Mouse (Mus musculus) lung, postnatal 36 days (tissue): ENCODE measurements around the gene Foxa3.

Experiments
- DNase-seq: peaks from one replicate; pipeline ENCODE4 v3.0.0; 2022; ENCODE audit warnings: mixed read lengths

Gene Foxa3

DNA sequence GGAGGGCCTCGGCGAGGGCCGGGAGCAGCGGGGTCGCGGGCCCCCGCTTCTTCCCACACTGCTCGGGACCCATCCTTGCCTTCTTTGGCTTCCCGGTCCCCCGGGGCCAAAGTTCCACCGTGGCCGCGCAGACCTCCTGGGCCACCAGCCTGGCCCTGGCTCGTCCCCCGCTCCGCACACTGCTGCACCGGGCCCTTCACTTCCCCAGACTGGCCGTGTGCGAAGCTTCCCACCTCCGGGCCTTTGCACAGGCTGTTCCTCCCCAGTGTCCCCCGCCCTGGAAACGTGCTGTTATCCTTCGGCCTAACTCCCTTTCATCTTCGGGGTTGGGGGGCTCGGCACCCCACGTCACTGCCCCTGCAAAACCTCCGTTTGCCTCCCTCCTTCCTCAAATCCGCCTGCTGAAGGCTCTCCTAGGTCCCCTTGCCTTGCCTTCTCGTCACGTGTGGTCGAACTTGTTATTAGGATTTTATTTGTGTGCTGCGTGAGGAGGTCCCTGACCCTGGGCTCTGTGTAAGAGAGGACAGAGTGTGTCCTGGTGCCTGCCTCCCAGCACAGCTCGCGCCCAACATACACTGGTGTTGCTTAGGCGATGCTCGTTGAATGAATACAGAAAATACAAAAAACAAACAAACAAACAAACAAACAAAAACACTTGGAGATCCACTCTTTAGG is 1.4 kb upstream of the Foxa3 start:
- DNase-seq = no peak

GRCm38 (mm10) chr7:19024096-19024506 is 763 bp upstream of the Foxa3 start, which contains the start of gene Sympk:
TSS of gene Sympk (plus strand) at chr7:19024377.
- peak; percentile 97 for DNase-seq

DNA sequence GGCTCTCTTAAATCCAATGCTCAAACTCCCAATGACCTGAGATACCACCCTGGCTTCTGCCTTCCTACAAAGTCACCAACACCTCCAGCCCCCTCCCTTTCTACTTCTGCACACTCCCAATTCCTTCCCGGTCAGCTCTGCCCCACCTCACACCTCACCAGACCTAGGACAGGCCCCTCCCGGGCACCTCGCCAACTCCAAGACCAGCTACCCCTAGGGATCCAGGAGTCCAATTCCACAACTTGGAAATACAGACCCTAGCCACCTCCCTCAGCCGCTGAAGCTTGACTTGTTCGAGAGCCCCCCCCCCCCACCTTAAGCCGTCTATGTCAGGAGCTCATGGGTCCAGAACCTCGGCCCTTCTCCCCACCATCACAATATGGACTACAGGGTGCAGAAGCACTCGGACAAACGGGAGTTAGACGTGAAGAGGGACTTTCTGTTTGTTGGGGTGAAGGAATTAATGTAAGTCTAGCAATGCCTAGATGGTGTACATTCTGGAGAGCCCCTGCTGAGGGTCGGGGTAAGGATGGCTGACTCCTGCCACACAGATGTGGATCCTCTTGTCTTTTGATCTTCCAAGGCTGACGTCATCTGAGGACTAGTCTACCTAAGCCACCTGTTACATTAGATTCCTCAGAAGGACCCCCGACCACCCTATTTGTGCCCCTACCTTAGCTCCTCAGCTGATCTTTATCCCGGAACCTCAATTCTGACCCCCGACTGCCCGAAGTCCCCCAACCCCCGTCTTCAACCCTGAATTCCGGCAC is 964 bp downstream of the Foxa3 start:
- no peak for DNase-seq

- DNase-seq = peak; percentile 37
Measured at GRCm38 (mm10) chr7:19021048-19021447, 2.3 kb downstream of the Foxa3 start.

GRCm38 (mm10) chr7:19017909-19018308 is 5.4 kb downstream of the Foxa3 start:
- DNase-seq = no peak

- no peak for DNase-seq
Measured at GRCm38 (mm10) chr7:19016042-19016441, 7.3 kb downstream of the Foxa3 start.

DNA sequence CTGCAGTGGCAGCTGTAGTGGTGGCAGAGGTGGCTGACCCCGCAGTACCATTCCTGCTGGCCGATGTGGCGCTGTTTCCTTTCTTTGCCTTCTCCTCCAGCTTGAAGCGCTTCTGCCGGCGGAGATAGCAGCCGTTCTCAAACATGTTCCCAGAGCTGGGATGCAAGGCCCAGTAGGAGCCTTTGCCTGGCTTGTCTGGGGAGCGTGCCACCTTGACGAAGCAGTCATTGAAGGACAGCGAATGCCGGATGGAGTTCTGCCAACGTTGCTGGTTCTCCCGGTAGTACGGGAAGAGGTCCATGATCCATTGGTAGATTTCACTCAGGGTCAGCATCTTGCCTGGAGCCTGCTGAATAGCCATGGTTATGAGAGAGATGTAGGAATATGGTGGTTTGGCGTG is 8.9 kb downstream of the Foxa3 start:
- DNase-seq = no peak

DNA sequence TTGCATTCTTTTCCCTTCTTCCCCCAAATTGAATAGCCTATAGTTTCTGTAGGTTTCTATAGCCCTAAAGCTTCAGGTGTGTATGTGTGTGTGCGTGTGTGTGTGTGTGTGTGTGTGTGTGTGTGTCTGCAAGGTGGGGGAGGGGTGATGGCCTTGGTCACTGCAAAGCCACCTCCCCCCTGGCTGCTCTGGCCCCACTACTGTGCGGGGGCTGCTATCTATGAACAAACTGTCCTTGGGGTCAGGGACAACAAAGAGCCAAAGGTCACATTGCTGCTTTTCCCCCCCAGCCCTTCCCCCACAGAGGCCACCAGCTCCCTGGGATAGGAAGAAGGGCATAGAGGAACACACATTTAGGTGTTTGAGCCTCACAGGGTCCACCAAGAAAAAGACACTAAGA is 10.5 kb downstream of the Foxa3 start:
- no peak for DNase-seq

GRCm38 (mm10) chr7:19012025-19012621 is 11.2 kb downstream of the Foxa3 start:
- peak; percentile 49 for DNase-seq

GRCm38 (mm10) chr7:19010581-19010980 is 12.8 kb downstream of the Foxa3 start:
- DNase-seq = no peak

DNA sequence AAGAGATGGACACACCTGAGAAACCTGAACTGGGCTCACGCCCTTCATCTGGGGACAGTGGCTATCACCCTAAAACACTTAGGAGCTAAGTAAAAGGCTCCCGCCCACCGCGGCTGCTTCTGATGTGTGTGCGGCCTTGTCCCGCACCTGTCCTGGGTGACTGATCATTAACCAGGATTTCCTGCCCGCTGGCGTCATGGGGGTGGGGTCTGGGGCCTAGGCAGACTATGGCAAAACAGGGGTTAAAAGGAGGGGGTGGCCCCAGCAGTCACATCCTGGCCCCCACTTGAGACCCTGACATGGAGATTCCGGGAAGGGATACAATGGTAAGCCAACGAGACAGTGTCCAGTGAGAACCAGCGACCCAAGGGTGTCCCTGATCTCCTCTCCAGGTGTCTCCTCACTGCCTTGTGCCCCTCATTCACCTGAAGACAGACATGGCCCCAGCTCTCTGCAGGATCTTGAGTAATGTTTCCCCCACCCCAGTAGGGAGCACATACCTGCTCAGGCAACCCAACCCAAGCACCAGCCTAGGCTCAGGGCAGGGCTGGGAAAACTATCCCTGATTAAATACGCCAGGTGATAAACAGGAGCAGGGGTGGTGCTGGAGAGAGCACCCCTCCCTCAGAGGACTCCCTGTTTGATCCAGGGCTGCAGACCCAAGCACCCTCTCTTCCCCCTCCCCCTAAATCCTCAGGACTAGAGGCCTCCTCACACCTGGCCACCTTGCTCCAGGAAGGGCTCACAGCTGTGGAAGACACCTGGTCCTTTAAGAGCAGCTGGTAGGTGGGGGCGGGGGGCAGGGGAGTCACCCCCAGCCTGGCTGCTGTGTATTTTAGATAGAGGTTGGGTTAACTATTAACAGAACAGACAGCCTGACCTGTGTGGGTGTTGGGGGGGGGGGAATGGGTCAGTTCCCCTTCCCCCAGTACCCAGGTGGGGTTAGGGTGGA is 16.0 kb downstream of the Foxa3 start:
- no peak for DNase-seq

GRCm38 (mm10) chr7:19006476-19006875 is 16.9 kb downstream of the Foxa3 start:
- DNase-seq = peak; percentile 95

DNA sequence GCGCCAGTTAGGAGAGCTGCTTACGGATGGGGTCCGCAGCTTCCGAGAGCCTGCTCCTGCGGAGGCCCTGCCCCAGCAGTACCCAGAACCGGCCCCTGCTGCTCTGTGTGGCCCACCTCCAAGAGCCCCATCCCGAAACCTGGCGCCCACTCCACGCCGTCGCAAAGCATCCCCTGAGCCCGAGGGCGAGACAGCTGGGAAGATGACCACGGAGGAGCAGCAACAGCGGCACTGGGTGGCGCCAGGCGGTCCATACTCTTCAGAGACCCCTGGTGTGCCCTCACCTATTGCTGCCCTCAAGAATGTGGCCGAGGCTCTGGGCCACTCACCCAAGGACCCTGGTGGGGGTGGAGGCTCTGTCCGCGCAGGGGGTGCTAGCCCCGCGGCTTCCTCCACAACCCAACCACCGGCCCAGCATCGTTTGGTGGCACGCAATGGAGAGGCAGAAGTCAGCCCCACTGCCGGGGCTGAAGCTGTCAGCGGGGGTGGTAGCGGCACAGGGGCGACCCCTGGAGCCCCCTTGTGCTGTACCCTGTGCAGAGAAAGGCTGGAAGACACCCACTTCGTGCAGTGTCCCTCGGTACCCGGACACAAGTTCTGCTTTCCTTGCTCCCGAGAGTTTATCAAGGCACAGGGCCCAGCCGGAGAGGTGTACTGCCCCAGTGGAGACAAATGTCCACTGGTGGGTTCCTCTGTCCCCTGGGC is 17.8 kb downstream of the Foxa3 start:
- DNase-seq = no peak

DNA sequence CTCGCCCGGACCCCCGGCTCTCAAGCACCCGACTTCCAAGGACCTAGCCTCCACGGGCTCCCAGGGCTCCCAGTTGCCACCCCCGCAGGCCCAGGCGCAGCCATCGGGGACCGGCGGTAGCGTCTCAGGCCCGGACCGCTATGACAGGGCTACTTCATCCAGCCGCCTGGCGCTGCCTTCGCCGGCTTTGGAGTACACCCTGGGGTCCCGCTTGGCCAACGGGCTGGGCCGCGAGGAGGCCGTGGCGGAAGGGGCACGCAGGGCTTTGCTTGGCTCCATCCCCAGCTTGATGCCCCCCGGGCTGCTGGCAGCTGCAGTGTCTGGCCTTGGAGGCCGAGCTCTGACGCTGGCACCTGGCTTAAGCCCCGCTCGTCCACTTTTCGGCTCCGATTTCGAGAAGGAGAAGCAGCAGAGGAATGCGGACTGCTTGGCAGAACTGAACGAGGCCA is 18.7 kb downstream of the Foxa3 start:
- DNase-seq = no peak

DNA sequence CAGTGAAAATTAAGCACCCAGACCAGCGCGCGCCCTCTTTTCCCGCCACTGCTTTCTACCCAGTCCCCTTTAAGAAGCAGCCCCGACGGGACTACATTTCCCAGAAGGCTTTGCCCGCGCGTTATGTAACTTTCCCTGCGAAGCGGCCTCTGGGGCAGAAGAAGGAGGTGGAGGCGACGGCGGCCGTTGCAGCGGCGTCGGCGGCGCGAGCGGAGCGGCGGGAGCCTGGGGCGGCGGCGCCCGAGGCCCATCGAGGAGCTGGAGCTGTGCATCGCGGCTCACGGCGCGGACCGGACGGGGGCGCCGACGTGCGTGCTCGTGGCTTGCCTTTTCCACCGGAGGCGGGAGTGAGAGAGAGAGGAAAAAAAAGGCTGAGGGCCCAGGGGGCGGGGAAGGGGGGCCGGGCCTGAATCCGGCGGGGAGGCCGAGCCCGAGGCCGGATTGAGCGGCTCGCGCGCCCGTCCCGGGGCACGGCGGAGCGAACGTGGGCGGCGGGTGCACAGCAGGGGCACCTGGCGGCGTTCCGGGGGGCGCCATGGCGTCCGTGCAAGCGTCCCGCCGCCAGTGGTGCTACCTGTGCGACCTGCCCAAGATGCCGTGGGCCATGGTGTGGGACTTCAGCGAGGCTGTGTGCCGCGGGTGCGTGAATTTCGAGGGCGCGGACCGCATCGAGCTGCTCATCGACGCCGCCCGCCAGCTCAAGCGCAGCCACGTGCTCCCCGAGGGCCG is 19.3 kb downstream of the Foxa3 start, which contains the start of gene Irf2bp1:
TSS of gene Irf2bp1 (plus strand) at position 143 of the 729 bp plus-strand sequence.
- DNase-seq = peak; percentile 97

GRCm38 (mm10) chr7:19002848-19003498 is 20.4 kb downstream of the Foxa3 start:
- DNase-seq = peak; percentile 94

DNA sequence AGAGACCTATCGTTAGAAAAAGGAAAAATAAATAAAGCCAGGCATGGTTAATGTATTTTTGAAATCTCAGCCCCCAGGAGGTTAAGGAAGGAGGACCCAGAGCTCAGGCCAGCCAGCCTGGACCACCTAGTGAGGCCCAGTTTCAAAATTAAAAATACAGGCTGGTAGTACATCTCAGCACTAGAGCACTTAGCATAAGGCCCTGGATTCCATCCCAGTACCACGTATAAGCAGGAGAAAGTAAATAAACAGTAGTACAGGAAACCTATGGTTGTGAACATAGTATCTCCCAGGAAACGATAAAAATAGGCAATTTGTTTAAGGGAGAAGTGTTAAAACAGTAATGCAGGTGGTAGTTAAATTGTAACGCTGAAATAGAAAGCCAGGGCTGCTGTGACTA is 21.2 kb downstream of the Foxa3 start:
- no peak for DNase-seq

DNA sequence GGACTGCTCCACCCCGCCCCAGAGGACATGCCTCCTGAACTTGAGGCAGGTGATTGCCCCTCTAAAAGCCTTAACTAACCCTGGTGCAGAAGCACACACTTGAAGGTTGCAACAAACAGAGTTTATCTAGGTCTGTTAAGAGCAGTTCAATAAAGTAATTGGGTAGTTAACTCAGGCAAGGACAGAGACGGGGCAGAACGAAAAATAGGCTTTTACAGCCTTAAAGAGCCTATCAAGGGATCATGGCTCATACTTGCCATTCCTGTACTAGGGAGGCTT is 21.6 kb downstream of the Foxa3 start:
- no peak for DNase-seq

DNA sequence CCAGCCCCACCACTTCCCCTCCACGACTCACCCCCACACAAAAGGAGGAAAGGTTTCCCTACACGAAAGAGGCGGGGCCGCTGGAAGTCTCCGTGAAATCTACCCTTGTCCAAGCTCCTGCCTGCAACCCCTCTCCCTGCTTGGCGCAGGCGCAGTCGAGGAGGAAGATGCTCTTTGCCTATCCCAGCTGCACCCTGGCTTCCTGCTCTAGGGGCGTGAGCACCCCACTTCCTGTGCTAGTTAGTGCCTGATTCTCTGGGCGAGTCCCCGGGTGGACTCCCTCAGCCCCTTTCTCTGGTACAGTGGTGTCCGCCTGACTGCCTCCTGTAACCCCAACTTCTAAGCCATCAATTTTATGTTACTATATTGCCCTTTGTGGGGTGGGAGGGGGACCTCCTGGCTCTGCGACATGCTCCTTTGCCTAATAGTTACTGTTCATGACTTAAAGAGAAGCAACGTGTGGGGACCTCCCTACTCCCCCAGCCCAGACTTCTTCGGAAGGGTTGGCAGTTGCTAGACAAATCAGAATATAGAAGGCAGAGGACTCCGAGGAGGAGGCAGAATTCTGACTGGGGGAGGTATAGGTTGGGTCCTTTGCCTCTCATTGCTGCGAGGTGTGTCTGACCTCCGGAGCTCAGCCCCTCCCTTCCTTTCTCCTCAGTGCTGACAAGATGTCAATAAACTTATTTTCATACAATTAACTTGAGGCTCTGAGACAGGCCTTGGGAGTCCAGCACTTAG is 22.1 kb downstream of the Foxa3 start:
- DNase-seq = peak; percentile 85

- DNase-seq = no peak
Measured at GRCm38 (mm10) chr7:19000421-19000820, 22.9 kb downstream of the Foxa3 start.
